Mouse (Mus musculus) lung, adult 2 months (tissue): Measurements from ENCODE around the gene Gm13277. TPM values are rescaled to one million over a fixed set of nuclear protein-coding genes. Genes with fewer than 3 reads are reported as not detected.
"Not testable (repeated sequence)": the region's sequence is repeated elsewhere in the genome, so short reads cannot be mapped to it uniquely, and the experiment has no call there.

ENCODE experiments used
- DNase-seq: peaks from one replicate; pipeline ENCODE4 v3.0.0; 2022
- H3K4me1 ChIP-seq: fragments of 200-500 bp; 2 replicates; pipeline ENCODE4 v1.6.1; 2011; ENCODE audit warnings: low read length; ENCODE audit not compliant: control insufficient read depth, insufficient read depth
- H3K4me3 ChIP-seq: fragments of 200-500 bp; replicated peaks from 2 replicates; pipeline ENCODE3; 2011; ENCODE audit warnings: low read depth, mild to moderate bottlenecking, control low read depth, low read length; ENCODE audit errors: extremely low read depth
- CTCF ChIP-seq: fragments of 200-500 bp; IDR thresholded peaks from 2 replicates; pipeline ENCODE4 v1.5.1; 2011; ENCODE audit warnings: mild to moderate bottlenecking, low read length, control low read depth; ENCODE audit not compliant: insufficient read depth
- POLR2A ChIP-seq: fragments of 200-500 bp; IDR thresholded peaks from 2 replicates; pipeline ENCODE4 v1.6.1; 2011; ENCODE audit warnings: low read depth, mild to moderate bottlenecking, control low read depth, low read length, borderline replicate concordance; ENCODE audit errors: extremely low read depth
- WGBS: fragments of 180-500 bp; shearing (Covaris S2); methylation state at CpG from one replicate; pipeline ENCODE4 v1.1.7; 2018; 5-methylcytosine and 5-hydroxymethylcytosine counted together
- polyA plus RNA-seq: library from polyadenylated mRNA; depleted of rRNA; stranded (reverse); fragments of >200 nt; gene quantifications from 2 replicates; pipeline ENCODE4 v1.2.3, GENCODE M21; 2012; rRNA removed

Gene Gm13277
- polyA plus RNA-seq: not detected in 2 replicates

DNA sequence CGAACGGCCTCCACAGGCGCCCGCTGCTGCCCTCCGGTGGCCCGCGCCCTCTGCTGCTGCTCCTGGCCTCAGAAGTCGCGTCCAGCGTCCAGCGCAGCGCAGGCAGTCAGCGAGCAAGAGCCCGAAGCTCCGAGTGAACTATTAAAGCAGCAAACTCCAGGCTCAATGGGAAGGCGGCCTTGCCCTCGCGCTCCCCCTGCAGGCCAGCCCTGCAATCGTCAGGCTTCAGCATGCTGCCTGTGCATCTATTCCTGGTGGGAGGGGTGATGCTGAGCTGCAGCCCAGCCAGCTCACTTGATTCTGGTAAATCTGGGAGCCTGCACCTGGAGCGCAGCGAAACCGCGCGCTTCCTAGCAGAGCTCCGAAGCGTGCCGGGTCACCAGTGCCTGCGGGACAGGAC, at the start of gene Gm13277:
Gm13277 (plus strand) TSS at position 231 of the 400 bp plus-strand sequence.
- not testable (repeated sequence) for H3K4me1 ChIP-seq, H3K4me3 ChIP-seq
- 0% methylated on average over 4 of the region's 28 CpGs for WGBS
- peak; percentile 38 for DNase-seq
- TF ChIP-seq CTCF: peak; percentile 38

DNA sequence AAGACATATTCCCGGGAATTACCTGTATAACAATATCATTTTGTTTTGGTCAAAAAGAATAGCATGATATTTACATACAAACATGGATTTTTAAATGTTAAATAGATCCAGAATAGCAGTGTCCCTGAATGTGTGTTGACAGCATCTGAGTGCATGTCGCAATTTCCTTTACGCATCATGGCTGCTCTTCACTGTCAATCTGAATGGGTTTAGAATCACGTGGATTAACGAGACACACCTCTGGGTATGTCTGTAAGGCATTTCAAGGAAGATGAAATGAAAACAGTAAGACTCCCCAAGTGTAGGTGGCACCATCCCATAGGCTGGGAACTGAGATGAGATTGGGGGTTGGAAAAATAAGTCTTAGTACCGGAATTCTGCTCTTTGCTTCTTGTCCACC, 49.4 kb upstream of the Gm13277 start:
- Histone ChIP-seq H3K4me3 (no peak overlapping the region), H3K4me1 (no peaks in the 10 kb centered on the region)
- no peak for TF ChIP-seq CTCF
- TF ChIP-seq POLR2A: no peak
- 83% methylated on average over 6 of the region's 6 CpGs for WGBS
- DNase-seq: no peak

GRCm38 (mm10) chr4:88741426-88741825, 47.0 kb upstream of the Gm13277 start:
- 76% methylated on average over 4 of the region's 4 CpGs for WGBS
- Histone ChIP-seq H3K4me3 (no peak overlapping the region), H3K4me1 (no peaks in the 10 kb centered on the region)
- no peak for DNase-seq
- TF ChIP-seq CTCF (no peak), POLR2A (no peak)

DNA sequence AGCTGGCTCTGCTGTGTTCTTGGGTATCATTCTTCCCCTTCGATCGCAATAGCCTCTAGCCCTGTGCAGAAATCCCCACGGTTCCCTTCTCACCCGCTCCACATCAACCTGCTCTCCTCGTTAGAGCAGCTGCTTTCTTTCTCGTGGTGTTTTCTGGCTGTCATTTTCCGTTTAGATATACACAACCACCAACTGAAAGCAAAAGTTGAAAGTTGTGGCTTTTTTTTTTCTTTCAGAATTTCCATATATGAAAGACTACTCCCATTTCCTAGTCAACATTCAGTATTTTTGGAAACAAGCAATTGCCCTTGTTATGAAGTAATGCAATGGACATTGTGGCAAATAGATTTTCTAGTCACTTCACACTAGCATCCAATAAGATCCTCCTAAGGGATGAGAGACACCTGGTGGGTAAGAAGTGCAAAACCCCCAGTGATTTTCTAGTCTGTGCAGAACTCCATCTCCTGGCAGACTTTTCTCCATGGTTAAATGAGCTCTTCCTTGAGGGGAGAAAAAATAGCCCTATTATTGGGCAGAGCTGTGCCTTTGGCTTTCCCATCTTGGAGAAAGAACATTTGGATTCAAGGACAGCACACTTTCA, 45.6 kb upstream of the Gm13277 start:
- 60% methylated on average over 7 of the region's 7 CpGs for WGBS
- no peaks in the 10 kb centered on the region for H3K4me1 ChIP-seq
- TF ChIP-seq POLR2A (no peak), CTCF (no peak)
- DNase-seq: no peak
- no peak overlapping the region for H3K4me3 ChIP-seq

DNA sequence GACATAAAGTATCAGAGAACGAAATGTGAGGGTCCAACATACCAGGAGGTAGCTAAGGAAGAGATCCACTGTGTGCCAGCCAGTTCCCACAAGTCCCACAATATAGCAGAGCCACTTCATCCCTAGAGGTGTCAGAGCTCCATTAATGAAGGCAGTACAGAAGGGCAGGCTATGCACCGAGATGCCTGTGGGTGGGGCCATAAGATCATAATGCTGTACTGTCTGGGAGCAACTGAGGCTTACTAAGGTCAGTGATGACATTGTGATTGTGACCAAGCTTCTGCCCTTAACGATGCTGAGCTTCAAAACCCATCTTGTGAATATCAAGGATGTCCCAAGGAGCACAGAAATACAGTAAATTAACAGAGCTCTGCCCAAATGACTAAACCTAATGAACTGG, 44.2 kb upstream of the Gm13277 start:
- TF ChIP-seq POLR2A: no peak
- peak; percentile 37; the same call in 1 of the 2 replicates for TF ChIP-seq CTCF
- no peak for DNase-seq
- 63% methylated on average over 3 of the region's 3 CpGs for WGBS
- Histone ChIP-seq H3K4me1 (no peaks in the 10 kb centered on the region), H3K4me3 (no peak overlapping the region)

- TF ChIP-seq POLR2A: no peak
- no peak for TF ChIP-seq CTCF
- 67% methylated on average over 6 of the region's 6 CpGs for WGBS
- no peak for DNase-seq
- Histone ChIP-seq H3K4me3 (no peak overlapping the region), H3K4me1 (no peaks in the 10 kb centered on the region)
Observed at GRCm38 (mm10) chr4:88749926-88750325, 38.5 kb upstream of the Gm13277 start.

DNA sequence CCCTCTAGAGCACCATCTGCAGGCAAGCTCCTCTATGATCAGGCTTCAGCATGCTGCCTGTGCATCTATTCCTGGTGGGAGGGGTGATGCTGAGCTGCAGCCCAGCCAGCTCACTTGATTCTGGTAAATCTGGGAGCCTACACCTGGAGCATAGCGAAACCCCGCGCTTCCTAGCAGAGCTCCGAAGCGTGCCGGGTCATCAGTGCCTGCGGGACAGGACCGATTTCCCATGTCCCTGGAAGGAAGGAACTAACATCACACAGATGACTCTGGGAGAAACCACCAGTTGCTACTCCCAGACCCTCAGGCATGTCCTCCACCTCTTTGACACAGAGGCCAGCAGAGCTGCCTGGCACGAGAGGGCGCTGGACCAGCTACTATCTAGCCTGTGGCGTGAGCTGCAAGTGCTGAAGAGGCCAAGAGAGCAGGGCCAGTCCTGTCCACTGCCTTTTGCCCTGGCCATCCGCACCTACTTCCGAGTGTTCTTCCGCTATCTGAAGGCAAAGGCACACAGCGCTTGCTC, 33.6 kb upstream of the Gm13277 start, which contains the start of gene Gm13271:
Gm13271 (plus strand) TSS at position 51 of the 523 bp plus-strand sequence.
- DNase-seq: peak; percentile 66
- 75% methylated on average over 15 of the region's 15 CpGs for WGBS
- H3K4me3 ChIP-seq, H3K4me1 ChIP-seq: not testable (repeated sequence)

GRCm38 (mm10) chr4:88756581-88757513, 31.6 kb upstream of the Gm13277 start:
- DNase-seq: peak; percentile 47
- WGBS: 8% methylated on average over 28 of the region's 31 CpGs
- peak; percentile 46; the same call in 1 of the 2 replicates for TF ChIP-seq POLR2A

DNA sequence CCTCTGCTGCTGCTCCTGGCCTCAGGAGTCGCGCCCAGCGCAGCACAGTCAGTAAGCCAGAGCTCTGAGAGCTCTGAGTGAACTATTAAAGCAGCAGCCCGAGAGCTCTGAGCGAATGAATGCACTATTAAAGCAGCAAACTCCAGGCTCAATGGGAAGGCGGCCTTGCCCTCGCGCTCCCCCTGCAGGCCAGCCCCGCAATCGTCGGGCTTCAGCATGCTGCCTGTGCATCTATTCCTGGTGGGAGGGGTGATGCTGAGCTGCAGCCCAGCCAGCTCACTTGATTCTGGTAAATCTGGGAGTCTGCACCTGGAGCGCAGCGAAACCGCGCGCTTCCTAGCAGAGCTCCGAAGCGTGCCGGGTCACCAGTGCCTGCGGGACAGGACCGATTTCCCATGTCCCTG, 30.8 kb upstream of the Gm13277 start:
- peak; percentile 89 for DNase-seq
- WGBS: under 1% methylated on average over 20 of the region's 21 CpGs
- TF ChIP-seq CTCF: peak; percentile 61
- TF ChIP-seq POLR2A: peak; percentile 52; the same call in 1 of the 2 replicates
- peak overlapping the region; percentile 89 for H3K4me3 ChIP-seq
- not testable (repeated sequence) for H3K4me1 ChIP-seq

More at GRCm38 (mm10) chr4:88756581-88757513, 31.6 kb upstream of the Gm13277 start:
- H3K4me3 ChIP-seq: peak overlapping the region; percentile 89
- not testable (repeated sequence) for H3K4me1 ChIP-seq

GRCm38 (mm10) chr4:88758751-88759150, 29.7 kb upstream of the Gm13277 start:
- 85% methylated on average over 9 of the region's 9 CpGs for WGBS

GRCm38 (mm10) chr4:88759610-88760268, 28.7 kb upstream of the Gm13277 start, which contains the start of gene Gm13283:
Gene Gm13283 (plus strand): TSS chr4:88760119.
- H3K4me1 ChIP-seq, H3K4me3 ChIP-seq, DNase-seq: not testable (repeated sequence)
- WGBS: 12% methylated on average over 11 of the region's 14 CpGs

More at GRCm38 (mm10) chr4:88758751-88759150, 29.7 kb upstream of the Gm13277 start:
- not testable (repeated sequence) for H3K4me3 ChIP-seq, DNase-seq, H3K4me1 ChIP-seq
